Mouse (Mus musculus) lung, postnatal 10 days (tissue): Measurements from ENCODE around the gene Tm9sf1.
A peak's percentile ranks its signal among the peaks of the same experiment; 100 is the strongest.

Source experiments
- DNase-seq: peaks from one replicate; pipeline ENCODE4 v3.0.0; 2021

Tm9sf1 gene

GRCm38 (mm10) chr14:55629312-55629711 lies 14.3 kb downstream of the Tm9sf1 start:
- DNase-seq = peak; percentile 67

DNA sequence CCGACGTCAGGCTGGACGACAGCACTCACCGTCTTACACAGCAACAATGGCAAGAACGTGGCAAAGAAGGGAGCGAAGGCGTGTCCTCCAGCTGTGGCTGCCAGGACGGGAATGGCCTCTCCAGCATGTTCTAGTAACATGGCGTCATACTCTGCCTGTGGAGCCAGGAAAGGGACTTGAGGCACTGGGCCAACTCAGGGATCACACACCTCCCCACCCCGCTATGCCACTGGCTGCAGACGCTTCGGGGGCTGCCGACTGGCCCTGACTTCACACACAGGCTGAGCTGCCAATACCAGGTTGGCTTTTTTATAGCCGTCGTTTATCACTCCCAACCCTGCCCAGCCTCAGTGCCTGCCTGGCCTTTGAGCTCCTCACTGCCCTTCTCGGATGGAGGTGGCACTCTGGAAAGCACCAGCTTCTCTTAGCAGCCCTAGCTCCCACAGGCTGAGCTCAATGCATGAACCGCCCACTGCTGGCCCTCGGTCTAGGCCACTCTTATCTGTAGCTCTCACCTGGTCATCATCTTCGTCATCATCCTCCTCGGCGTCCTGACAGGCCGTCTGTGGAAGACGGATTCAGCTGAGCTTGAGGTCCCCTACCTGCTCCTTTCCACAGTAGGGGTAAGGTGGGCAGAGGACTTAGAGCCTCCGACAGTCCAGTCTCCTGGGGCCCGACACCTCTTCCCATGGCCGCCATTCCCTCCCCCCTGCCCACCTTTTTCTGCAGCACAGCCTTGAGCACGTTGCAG lies 15.4 kb downstream of the Tm9sf1 start:
- DNase-seq = no peak

DNA sequence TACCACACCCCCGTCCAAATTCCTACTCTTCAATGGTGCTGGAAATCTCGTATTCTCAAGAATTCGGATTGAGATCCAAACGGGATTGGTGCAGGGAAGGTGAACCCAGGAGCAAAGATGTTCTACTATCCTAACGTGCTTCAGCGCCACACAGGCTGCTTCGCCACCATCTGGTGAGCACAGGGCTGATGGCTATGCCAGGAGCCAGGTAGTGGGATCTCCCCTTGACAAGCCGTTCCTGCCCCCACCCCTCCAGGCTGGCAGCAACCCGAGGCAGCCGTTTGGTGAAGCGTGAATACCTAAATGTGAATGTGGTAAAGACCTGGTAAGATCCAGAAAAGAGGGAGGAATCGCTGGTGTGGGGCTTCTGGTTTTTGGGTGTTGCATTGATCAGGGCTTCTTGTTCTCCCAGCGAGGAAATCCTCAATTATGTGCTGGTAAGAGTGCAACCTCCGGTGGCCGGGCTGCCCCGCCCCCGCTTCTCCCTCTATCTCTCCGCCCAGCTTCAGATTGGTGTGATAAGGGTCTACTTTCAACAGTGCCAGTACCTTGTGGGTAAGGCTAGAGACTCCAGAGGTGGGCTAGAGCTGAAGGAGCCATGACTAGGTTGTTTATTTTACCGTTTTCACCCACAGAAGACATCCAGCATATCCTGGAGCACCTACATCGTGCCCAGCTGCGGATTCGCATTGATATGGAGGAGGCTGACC lies 25.0 kb downstream of the Tm9sf1 start:
- DNase-seq = no peak

GRCm38 (mm10) chr14:55617822-55618221 lies 25.8 kb downstream of the Tm9sf1 start, which contains the start of gene Rec8:
Rec8 (plus strand) TSS chr14:55618037.
- DNase-seq = peak; percentile 45

GRCm38 (mm10) chr14:55616844-55617243 lies 26.8 kb downstream of the Tm9sf1 start:
- DNase-seq = no peak

DNA sequence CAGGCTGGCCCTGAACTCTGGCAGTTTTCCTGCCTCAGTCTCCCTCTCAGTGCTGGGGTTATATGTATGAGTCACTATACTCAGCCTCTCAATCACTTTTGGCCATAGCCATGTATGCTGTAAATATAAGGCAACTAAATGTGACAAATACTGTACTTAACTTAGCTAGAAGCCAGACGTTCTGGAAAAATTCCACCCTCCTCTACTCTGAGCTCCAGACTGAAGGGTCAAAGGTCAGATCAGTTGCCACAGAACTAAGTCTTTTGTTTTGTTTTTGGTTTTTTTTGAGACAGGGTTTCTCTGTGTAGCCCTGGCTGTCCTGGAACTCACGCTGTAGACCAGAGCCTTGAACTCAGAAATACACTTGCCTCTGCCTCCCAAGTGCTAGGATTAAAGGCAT lies 27.7 kb downstream of the Tm9sf1 start:
- DNase-seq = no peak

DNA sequence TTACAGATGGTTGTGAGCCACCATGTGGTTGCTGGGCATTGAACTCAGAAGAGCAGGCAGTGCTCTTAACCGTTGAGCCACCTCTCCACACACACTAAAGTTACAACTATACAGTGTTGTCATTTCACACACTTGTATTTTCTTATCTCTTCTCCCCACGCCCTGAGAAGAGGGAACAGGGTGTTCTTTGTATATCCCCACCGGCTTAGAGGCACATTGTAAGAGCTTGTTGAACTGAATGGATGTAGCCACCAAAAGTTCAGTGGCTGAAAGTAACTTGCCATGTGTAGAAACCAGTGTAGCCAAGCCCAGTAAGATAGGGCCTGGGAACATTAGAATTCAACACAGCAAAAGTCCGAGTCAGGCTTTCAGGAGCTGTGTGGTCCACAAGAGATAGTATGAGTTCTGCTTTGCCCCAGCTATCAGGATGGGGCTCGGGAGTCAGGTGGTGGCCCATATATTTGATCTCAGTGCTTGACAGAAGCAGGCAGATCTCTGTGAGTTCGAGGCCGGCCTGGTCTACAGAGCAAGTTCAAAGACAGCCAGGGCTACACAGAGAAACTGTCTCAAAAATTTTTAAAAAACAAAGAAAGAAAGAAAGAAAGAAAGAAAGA lies 28.9 kb downstream of the Tm9sf1 start:
- no peak for DNase-seq

DNA sequence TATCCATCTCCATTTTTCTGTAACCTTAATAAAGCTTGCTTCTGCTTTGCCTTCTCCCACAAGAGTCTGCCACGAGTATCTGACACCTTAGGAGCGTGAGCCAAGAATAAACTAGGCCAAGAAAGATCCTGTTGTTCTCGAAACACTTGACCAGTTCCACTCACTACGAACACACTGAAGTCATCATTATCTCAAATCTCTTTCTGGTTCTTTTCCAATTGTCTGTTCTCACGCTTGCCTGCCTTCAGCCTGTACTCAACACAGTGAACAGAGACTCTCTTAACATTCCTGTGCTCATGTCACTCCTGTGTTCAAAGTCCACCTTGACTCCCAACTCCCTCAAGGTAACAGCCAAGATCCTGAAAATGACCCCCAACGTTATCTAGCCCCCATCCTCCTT lies 30.3 kb downstream of the Tm9sf1 start:
- DNase-seq = no peak

- no peak for DNase-seq
Observed at GRCm38 (mm10) chr14:55608339-55608738, 35.3 kb downstream of the Tm9sf1 start.

DNA sequence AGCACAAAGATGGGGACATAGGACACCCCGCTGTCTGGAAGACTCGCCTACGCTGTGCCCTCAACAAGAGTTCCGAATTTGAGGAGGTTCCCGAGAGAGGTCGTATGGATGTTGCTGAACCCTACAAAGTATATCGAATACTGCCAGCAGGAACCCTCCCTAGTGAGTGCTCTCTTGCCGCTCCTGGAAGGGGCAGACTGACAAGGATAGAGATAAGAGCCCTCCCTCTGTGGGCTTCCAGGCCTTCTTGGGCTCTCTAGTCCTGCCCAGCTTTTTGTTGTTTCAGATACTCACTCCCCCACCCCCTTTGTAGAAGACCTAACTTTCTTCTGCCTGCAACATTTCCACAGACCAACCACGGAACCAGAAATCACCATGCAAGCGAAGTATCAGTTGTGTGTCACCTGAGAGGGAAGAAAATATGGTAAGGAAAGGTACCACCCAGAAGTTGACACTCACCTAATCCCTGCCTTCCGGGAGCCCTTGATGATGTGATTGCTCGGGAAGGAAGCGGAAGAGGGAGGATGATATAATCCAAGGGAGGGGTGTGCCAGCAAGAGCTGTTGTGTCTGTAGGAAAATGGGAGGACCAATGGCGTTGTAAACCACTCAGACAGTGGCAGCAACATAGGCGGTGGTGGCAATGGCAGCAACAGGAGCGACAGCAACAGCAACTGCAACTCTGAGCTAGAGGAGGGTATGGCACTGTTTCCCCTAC lies 37.7 kb downstream of the Tm9sf1 start:
- no peak for DNase-seq

- no peak for DNase-seq
Observed at GRCm38 (mm10) chr14:55604823-55605222, 38.8 kb downstream of the Tm9sf1 start.

GRCm38 (mm10) chr14:55603633-55604576 lies 39.7 kb downstream of the Tm9sf1 start:
- DNase-seq = peak; percentile 97

- DNase-seq = no peak
Observed at GRCm38 (mm10) chr14:55603271-55603632, 40.4 kb downstream of the Tm9sf1 start, which contains the start of gene Irf9. Irf9 (plus strand) TSS chr14:55603571.

- no peak for DNase-seq
Observed at GRCm38 (mm10) chr14:55598521-55599390, 44.9 kb downstream of the Tm9sf1 start.

- no peak for DNase-seq
Observed at GRCm38 (mm10) chr14:55596036-55596690, 47.4 kb downstream of the Tm9sf1 start.

DNA sequence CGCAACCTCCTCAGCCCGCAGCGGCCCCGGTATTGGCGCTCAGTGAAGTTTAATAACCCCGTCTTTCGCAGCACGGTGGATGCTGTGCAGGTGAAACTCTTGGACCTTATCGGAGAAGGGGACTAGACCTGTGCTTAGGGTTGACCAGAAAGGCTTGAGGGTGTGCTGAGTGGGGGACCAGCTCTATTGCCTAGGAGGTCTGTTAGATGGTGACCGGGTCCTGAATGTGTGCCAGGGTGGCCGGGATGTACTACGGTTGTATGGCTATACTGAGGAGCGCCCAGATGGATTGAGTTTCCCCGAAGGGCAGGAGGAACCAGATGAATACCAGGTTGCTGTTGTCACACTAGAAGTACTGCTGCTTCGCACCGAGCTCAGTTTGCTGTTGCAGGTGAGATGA lies 51.4 kb downstream of the Tm9sf1 start:
- peak; percentile 30 for DNase-seq

- DNase-seq = peak; percentile 98
Observed at GRCm38 (mm10) chr14:55591331-55591891, 52.2 kb downstream of the Tm9sf1 start, which contains the start of gene Rnf31. Rnf31 (plus strand) TSS chr14:55591708.

- peak; percentile 99 for DNase-seq
Observed at GRCm38 (mm10) chr14:55590748-55591330, 52.8 kb downstream of the Tm9sf1 start, which contains the start of gene Psme2. Psme2 (minus strand) TSS chr14:55591113.

- no peak for DNase-seq
Observed at GRCm38 (mm10) chr14:55589771-55590448, 53.7 kb downstream of the Tm9sf1 start.
